Mouse (Mus musculus) testis, adult 2 months (tissue): ENCODE measurements at regions not wholly inside any gene's neighbourhood (a gene's known extent, or its start where the extent isn't known, plus 50 kb on each side); places are given as distances from the start of the nearest gene placed in this dataset.

ENCODE experiments used
- CTCF ChIP-seq: fragments of 200-500 bp; IDR thresholded peaks from 2 replicates; pipeline ENCODE4 v1.5.1; 2012; ENCODE audit warnings: low read depth, mild to moderate bottlenecking, inconsistent platforms, low read length, moderate library complexity; ENCODE audit not compliant: control insufficient read depth, insufficient read depth, insufficient replicate concordance
- POLR2A ChIP-seq: fragments of 200-500 bp; IDR thresholded peaks from 2 replicates; pipeline ENCODE4 v1.6.1; 2012; ENCODE audit warnings: low read depth, mild to moderate bottlenecking, inconsistent platforms, low read length, moderate library complexity; ENCODE audit not compliant: control insufficient read depth

DNA sequence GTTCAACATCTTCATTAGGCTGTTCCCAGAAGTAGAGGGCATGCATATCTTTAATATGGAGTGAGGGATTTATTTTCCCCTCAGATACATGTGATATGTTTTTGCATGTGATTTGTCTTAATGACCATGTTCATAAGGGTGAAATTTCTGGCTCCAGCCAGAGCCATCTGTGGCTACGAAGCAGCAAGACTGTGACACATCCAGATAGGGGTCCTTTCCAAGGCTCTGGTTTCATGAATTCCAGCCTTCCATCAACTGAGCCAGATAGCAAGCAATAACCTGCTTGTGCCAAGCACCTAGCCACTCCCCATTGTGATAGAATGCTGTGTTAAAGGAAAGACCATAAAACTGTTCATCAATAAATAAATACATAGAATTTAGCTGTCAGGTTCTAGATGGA is 389.6 kb downstream of the 1700129C05Rik start:
- no peak for TF ChIP-seq CTCF
- TF ChIP-seq POLR2A = no peak
